Mouse (Mus musculus) lung, postnatal 10 days (tissue): Measurements from ENCODE around the gene Ccn2.
"Not testable (repeated sequence)": the region's sequence is repeated elsewhere in the genome, so short reads cannot be mapped to it uniquely, and the experiment has no call there.

ENCODE experiments used
- DNase-seq: peaks from one replicate; pipeline ENCODE4 v3.0.0; 2021

The Ccn2 gene

GRCm38 (mm10) chr10:24603727-24604126 lies 8.5 kb downstream of the Ccn2 start:
- no peak for DNase-seq

- no peak for DNase-seq
Measured at GRCm38 (mm10) chr10:24609146-24609545, 13.9 kb downstream of the Ccn2 start.

- no peak for DNase-seq
Measured at GRCm38 (mm10) chr10:24609766-24610165, 14.5 kb downstream of the Ccn2 start.

- no peak for DNase-seq
Measured at GRCm38 (mm10) chr10:24614726-24615125, 19.5 kb downstream of the Ccn2 start.

- no peak for DNase-seq
Measured at GRCm38 (mm10) chr10:24615799-24616198, 20.6 kb downstream of the Ccn2 start.

GRCm38 (mm10) chr10:24616572-24616971 lies 21.3 kb downstream of the Ccn2 start:
- not testable (repeated sequence) for DNase-seq

GRCm38 (mm10) chr10:24621572-24621971 lies 26.3 kb downstream of the Ccn2 start:
- peak; percentile 67 for DNase-seq

GRCm38 (mm10) chr10:24622586-24622985 lies 27.3 kb downstream of the Ccn2 start:
- peak; percentile 88 for DNase-seq

- DNase-seq: peak; percentile 93
Measured at GRCm38 (mm10) chr10:24625060-24625701, 29.9 kb downstream of the Ccn2 start.

GRCm38 (mm10) chr10:24627262-24627661 lies 32.0 kb downstream of the Ccn2 start:
- no peak for DNase-seq

GRCm38 (mm10) chr10:24628466-24628865 lies 33.2 kb downstream of the Ccn2 start:
- no peak for DNase-seq

- no peak for DNase-seq
Measured at GRCm38 (mm10) chr10:24629086-24629720, 34.0 kb downstream of the Ccn2 start.

GRCm38 (mm10) chr10:24630469-24631081 lies 35.3 kb downstream of the Ccn2 start:
- DNase-seq: peak; percentile 82

- no peak for DNase-seq
Measured at GRCm38 (mm10) chr10:24631122-24631521, 35.9 kb downstream of the Ccn2 start.

- peak; percentile 53 for DNase-seq
Measured at GRCm38 (mm10) chr10:24634288-24634687, 39.0 kb downstream of the Ccn2 start.

- DNase-seq: peak; percentile 24
Measured at GRCm38 (mm10) chr10:24635331-24635815, 40.1 kb downstream of the Ccn2 start.

GRCm38 (mm10) chr10:24635884-24636283 lies 40.6 kb downstream of the Ccn2 start:
- DNase-seq: no peak

- no peak for DNase-seq
Measured at GRCm38 (mm10) chr10:24636986-24637385, 41.7 kb downstream of the Ccn2 start.

GRCm38 (mm10) chr10:24638306-24639070 lies 43.2 kb downstream of the Ccn2 start:
- no peak for DNase-seq

GRCm38 (mm10) chr10:24639596-24639995 lies 44.4 kb downstream of the Ccn2 start:
- peak; percentile 40 for DNase-seq

- no peak for DNase-seq
Measured at GRCm38 (mm10) chr10:24640186-24640875, 45.1 kb downstream of the Ccn2 start.

- no peak for DNase-seq
Measured at GRCm38 (mm10) chr10:24641416-24642140, 46.3 kb downstream of the Ccn2 start.
